Mouse (Mus musculus): ENCODE measurements around the gene Mrpl33.
A peak's percentile ranks its signal among the peaks of the same experiment; 100 is the strongest.
"Not testable (repeated sequence)": the region's sequence is repeated elsewhere in the genome, so short reads cannot be mapped to it uniquely, and the experiment has no call there.

Gene Mrpl33

GRCm38 (mm10) chr5:31597430-31597944 is 752 bp downstream of the Mrpl33 start:
- DNase-seq: no peak

DNA sequence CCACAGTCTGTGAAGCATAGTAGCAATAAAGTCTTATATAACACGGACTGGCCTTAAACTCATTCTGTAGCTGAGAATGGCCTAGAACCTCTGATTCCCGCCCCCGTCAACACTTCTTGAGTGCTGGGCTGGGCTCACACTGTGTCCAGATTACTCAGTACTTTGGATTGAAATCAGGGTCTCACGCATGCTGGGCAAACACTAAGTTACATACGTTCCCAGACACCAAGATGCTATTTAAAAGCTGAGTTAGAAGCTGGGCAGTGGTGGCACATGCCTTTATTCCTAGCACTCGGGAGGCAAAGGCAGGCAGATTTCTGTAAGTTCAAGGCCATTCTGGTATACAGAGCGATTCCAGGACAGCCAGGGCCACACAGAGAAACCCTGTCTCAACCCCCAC is 1.4 kb downstream of the Mrpl33 start:
- DNase-seq: no peak

DNA sequence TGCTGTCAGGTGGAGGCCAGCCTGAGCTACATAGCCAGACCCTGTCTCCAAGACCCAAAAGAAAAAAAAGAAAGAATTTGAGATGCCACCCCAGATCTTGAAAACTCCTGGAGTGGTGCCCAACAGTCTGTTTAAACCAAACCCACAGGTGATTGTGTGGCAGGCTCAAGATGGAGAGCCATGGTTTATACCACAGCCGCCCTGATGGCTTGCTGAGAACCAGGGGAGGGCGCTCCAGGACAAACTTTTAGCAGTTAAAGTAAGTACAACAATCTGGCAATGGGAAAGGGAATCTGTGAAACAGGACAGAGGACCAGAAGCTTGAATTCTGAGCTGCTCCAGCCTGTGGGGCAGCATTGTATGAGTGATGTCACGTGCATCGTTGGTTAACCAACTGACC is 1.8 kb downstream of the Mrpl33 start:
- DNase-seq: peak; percentile 21

- DNase-seq: no peak
These were observed 2.4 kb downstream of the Mrpl33 start for GRCm38 (mm10) chr5:31599161-31599560.

DNA sequence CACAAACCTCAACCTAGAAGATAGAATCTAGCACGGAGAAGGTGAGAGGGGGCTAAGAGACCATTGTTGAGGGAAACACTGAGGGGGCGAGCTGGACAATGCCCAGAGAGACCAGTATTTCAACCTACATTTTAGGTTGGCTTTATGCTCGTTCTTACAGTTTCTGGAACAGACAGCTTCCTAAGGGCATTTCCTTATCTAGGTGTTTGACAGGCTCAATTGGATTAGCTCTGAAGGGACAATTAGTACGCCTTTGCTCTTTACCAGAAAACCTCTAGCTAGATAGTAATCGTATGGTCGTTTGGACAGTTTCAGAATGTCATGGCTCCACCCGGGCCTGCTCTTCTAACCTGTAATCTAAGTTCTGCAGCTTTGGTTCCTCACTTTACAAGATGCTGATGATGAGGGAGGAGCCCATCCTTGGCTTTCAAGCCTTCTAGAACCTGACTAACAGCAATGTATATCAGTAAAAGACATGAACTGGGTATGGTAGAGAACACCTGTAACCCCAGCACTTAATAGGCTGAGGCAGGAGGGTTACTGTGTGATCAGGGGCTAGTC is 4.5 kb downstream of the Mrpl33 start:
- no peak for DNase-seq

DNA sequence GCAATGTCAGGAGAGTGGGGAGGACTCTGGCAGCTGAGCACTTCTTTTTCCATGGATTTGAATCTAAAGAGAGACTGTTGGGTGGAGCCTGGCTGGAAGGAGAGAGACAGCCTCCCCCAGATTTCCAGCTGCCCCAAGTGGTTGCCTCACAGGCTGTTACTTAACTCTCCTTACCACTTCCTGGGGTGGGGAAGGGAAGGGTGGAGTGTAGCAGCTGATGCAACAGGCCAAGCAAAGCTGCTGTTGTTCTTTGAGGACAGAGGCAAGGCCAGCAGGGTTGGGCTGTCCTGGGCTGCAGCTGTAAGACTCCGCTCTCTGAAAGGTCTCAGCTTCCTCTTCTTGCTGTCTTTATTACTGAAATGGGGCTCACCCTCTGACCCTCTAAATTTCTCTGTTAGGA is 5.6 kb downstream of the Mrpl33 start:
- DNase-seq: no peak

DNA sequence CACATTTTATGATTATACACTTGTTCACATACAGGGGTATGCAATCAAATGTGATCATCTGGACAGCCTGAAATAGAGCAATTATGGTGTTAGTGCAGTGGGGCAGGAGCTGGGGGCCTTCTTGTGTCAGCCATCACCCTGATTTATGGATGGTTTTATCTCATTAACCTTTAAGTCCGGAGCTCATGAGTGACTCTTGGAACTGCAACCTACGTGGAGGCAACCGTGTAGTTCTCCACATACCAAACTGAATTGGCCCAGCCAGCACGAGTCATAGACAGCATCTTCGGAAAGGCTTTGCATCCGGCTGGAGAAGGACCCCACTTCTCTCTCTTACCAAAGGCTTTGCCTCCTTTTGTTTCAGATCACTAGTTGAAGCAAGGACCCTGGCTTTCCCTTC is 7.0 kb downstream of the Mrpl33 start:
- DNase-seq: no peak

GRCm38 (mm10) chr5:31606151-31606550 is 9.4 kb downstream of the Mrpl33 start:
- no peak for DNase-seq

GRCm38 (mm10) chr5:31610376-31611086 is 13.8 kb downstream of the Mrpl33 start:
- no peak for DNase-seq

DNA sequence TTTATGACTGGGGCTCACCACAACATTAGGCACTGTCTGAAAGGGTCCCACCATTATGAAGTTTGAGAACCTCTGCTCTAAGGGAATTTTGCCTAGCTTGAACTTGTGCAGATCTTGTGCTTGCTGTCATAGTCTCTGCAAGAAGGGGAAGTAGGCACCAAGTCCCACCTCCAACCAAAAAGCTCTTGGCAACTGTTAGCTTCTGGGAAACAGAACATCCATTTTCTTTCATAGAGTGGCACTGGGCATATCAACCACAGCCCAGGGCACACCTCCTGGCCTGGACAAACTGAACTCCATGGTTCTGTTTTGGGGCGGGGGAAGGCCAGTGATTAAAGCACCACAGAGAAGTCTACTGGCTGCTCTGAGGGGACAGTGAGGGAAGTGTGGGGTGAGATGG is 14.5 kb downstream of the Mrpl33 start:
- DNase-seq: no peak

DNA sequence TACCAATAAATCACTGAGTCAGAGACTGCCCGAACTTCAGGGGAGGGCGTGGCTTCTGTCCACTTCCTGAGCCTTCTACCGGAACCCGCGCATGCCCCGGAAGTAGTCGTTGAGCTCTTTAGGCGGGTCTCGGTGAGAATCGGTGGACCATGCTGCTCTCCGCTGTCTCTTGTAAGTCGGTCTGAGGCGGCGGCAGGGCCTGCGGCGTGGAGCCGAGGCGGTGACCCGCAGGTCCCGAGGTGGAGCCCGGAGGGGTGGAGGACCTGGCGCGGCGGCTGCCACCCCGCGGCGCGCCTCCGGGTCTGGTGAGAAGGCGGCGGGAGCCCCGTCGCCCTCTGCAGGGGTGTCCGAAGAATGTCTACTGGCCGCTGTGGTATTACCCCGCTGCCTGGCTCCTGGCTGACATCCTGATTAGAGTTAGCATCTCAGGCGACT is 17.1 kb downstream of the Mrpl33 start:
- peak; percentile 83 for DNase-seq

DNA sequence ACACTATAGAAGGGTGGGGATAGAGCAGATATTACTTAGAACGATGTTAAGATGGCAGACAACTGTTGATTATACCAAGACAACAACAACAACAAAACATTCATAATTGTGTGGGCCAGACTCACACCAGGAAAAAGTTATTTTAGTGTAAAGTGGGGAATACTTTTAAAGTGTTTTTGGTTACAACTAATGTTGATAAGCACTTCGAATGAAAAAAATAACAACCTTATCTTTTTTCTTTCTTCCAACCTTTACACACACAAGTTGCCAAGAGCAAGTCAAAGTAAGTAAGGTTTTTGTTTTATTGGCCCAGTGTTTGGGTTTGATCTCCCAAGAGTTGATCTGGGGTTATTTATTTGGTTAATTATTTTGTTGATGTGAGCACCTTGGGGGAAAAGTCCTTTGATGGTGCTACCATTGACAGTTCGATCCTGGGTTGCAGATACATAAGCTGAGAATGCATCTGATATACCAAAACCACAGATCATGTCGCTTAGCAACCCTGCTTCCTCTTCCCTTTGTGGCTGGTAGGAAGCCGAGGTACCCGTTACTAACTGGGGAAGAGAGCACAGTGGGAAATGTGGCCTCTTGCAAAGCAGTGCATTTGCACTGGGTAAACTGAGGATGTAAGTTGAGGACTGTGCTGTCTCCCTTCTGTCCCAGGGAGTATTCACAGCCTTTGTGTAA is 17.7 kb downstream of the Mrpl33 start:
- DNase-seq: no peak

GRCm38 (mm10) chr5:31620326-31620725 is 23.6 kb downstream of the Mrpl33 start:
- no peak for DNase-seq

DNA sequence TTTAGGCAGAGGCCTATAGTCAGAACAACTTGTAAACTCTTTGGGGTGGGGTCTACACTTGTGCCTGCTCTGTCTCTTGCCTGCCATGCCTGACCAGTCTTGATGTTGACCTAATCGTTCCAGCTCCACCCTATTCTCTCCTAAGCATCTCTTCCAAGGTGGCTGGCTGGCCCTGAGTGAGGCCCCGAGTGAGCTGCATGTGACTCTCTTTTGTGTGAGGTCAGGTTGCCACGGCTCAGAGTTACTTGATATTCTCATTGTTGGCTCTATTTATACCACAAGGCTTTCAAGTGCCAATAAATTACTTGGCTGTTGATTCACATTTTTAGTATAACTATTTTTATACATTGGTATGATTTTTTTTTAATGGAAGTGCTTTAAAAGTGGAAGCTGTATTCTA is 30.4 kb downstream of the Mrpl33 start:
- no peak for DNase-seq

- DNase-seq: no peak
These were observed 31.1 kb downstream of the Mrpl33 start for GRCm38 (mm10) chr5:31627562-31628526.

DNA sequence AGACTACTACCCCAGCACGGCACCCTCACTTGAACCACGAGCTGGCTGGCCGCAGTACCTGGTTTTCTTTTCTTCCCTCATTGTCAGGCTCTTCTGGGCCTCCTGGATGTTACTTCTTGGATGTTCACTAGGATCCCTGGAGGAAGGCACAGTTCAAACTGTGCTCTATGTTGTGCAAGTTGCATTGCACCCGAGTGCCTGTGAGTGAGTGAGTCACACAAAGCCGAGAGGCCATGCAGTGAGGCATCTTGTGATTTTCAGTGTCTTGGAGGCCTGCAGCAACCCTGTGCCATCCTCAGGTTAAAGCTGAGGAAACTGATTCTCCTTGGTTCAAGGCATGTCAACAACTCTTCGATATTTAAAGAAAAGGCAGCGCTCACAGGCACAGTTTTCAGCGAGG is 31.8 kb downstream of the Mrpl33 start:
- no peak for DNase-seq

DNA sequence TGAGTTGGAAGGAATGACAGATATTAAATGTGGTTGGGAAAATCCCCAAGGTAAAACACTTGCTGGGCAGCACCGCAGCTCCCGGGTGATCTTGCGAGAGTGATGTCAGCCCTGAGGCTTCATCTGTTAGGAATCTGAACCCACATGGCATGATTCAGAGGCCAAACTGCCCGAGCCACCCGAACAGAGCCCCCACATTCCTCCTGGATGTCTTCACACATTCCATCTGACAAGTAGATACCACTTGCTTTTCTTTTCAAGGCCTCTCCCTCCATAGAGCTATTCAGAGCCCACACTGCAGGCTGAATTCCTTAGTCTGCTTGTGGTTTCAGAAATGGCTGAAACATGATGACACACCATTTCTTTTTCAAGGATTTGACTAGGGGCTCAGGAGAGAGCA is 33.3 kb downstream of the Mrpl33 start:
- DNase-seq: no peak

DNA sequence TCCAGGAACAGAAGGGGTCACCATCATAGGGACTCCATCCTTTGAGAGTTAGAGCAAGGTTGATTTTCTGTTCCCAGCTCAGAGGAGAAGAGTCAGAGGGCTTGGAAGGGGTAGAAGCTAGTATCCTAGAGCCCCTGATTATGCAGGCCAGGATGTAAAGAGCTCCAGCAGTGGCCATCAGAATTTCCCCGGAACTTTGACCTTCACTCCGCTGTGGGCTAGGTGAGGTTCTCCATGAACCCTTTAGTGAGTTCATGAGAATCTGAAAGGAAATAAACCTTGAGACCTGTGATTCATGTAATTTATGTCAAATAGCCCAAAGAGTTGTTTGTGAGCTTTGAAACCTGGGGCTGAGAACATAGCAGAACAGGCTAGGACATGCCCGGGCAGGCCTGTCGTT is 34.4 kb downstream of the Mrpl33 start:
- not testable (repeated sequence) for DNase-seq

- DNase-seq: no peak
These were observed 37.4 kb downstream of the Mrpl33 start for GRCm38 (mm10) chr5:31634161-31634560.

DNA sequence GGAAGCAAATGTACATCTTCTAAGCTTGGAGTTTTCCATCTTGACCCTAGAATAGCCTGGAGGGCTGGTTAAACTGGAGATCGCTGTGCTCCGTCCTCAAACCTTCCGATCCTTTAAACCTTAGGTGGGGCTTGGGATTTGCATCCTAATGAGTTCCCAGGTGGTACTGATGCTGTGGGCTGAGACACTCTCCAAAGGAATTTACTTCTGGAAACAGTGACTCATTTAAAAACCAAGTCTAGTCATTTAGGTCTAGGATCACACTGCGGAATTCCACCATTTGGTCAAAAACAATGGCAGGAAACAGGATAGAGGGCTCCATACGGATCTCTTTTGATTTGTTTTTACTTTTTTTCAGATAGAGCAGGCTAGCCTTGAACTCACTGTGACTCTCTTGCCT is 37.9 kb downstream of the Mrpl33 start:
- no peak for DNase-seq

DNA sequence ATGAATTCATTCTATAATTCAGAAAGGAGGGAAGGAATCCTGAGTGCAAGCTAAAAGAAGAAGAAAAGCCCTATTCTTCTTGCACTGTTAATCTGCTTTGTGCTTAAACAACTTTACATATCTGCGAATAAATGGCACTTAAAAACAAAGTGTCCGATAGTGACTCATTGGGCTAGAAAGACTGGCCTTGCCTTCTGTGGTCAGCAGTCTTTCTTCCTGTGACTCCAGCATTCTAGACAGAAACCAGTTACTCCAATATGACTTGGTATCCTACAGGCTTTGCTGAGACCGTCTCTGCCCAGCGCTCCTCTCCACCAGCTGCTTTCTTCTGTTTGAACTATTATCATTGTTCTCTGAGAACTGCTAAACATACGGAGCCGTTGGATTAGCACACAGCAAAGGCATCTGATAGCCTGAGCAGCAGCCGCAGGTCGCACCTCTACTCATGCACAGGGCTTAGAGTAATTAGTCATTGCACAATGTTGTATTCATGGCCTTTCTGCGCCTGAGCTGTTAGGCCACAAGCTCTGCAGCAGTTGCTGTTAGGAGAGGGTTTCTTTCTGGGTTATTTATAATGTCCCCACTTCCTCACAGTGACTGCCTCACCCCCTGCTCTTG is 40.0 kb downstream of the Mrpl33 start:
- DNase-seq: no peak

DNA sequence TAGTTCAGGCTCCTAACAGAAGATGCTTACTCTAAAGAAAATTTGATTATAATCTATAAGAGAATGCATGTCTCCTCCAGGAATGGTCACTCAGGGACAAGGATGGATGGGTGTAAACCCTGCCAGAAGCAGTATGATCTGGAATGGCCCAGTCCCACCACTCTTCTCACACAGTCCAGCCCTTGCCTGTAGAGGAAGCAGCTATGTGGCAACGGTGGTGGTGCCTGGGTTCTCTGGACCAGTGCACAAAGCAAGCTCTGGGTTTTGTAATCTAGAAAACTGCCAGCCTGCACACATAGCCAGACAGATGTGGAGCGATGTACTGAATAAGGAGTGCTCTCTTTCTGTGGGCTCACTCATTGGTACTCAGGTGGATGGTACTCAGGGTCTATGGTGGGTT is 43.8 kb downstream of the Mrpl33 start:
- no peak for DNase-seq

DNA sequence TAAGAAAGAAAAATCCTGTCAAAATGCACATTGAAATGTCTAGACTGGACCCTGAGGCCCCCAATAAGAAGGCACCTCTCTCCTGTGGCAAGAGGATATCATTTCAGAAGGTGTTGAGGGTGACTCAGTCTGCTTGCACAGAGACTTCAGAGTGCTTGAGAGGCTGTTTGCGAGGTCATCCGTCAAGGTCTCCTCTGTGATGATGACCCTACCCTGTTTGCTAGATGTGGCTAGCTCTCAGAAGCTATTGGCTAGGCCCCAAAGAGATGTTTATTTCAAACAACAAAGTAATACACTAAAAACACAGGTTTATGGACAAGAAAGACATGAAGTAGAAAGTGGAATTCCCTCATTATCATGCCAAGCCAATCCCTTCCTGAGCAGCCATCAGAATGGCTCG is 45.6 kb downstream of the Mrpl33 start:
- DNase-seq: no peak
